Mouse (Mus musculus): ENCODE results near the gene Cd3e. TPM values are rescaled to one million over a fixed set of nuclear protein-coding genes. Genes with fewer than 3 reads are reported as not detected.

Cd3e gene
- polyA plus RNA-seq (2015; fragmentation: Nextera tagmentation; extraction: Ambion mirVana): 0.55 TPM in 1 of 2 replicates, not detected in the other

DNA sequence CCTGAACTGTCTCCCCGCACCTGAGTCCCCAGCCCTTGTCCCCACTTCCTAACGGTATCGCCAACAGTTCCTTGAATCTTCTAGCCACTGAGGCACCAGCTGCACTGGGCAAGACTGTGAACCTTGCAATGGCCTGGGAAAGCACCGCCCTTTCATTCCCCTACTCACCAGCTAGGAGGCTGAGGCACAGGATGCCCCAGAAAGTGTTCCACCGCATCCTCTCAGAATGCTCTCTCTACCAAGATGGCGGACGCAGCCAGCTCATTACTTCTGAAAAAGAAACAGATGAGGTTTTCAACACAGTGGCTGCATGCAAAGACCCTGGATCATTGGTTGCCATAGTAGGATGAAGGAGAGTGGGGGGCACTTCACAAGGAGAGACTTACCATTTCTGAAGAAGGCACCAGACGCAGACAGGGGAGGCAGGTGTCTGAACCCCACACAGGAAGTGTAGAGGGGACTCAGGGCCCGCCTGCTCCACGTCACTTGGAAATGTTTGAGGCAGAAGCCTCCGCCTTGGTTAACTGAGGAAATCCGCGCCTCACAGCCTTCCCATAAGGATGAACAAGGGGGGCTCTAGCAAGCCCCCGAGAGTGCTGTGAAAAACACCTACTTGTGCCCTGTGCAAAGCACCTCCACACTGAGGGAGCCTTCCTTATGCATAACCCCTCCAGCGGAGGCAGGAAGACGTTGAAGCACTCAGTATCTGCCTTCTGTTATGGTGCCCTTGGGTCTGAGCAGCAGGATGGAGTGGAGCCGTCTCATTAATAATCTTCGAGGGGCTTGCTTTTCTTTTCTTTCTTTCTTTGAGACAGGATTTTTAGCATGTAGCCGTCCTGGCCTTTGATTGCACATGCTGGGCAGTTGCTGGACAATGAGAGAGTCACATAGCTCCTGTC, at the start of gene Cd3e:
Gene Cd3e (minus strand): TSS at position 448 of the 899 bp plus-strand sequence.
- WGBS: 77% methylated on average over 19 of the region's 19 CpGs
- H3K9ac ChIP-seq: no peak within 1 kb of the TSS

DNA sequence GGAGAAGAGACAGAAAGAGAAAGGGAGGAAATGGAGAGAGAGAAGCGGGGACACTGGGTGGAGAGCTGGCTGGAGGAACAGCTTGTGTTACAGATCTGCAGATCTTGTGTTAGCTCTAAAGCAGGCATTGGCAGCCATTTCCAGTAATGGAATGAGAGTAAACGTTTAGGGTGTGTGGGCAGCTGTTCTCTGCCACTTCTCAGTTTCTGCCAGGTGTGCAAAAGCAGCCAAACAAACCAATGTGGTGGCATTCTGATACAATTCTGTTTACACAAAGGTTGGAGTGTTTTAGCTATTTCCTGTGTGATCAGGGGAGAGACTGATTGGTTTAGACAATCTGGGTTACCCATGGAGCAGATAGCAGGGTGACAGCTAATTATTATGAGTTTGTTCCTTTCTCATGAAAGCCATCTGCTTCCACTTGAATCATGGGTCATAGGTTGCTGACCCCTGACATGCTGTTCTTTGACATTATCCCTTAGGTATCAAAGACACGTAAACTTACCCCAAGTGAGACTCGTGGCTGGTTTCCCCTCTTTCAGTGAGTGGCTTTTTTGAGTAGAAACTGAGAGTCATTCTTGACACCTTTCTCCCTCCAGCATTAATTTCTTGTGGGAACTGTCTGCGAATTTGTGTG, 49.0 kb upstream of the Cd3e start:
- Histone ChIP-seq H3K4me2 (no peak overlapping the region), H3K27ac (replicated peaks) (no peak overlapping the region), H3K9me3 (no peaks in the 10 kb centered on the region), H3K36me3 (no peaks in the 10 kb centered on the region), H3K9ac (no peak overlapping the region), H3K27me3 (replicated peaks) (peaks cover 72% of the 10 kb centered on the region), H3K4me3 (no peak overlapping the region), H3K4me1 (no peaks in the 10 kb centered on the region)
- 37% methylated on average over 5 of the region's 5 CpGs for WGBS
- no peak for ATAC-seq (ENCODE audit: extremely low read depth, insufficient number of reproducible peaks, low FRiP score, low TSS enrichment)

More for the DNA sequence above, at the start of gene Cd3e:
- Histone ChIP-seq H3K4me3 (no peak within 1 kb of the TSS), H3K36me3 (no peaks in the 10 kb centered on the region), H3K4me2 (no peak within 1 kb of the TSS), H3K27me3 (replicated peaks) (peaks cover 43% of the 10 kb centered on the region), H3K4me1 (no peaks in the 10 kb centered on the region), H3K27ac (replicated peaks) (no peak within 1 kb of the TSS), H3K9me3 (no peaks in the 10 kb centered on the region)
- no peak for ATAC-seq (ENCODE audit: extremely low read depth, insufficient number of reproducible peaks, low FRiP score, low TSS enrichment)

DNA sequence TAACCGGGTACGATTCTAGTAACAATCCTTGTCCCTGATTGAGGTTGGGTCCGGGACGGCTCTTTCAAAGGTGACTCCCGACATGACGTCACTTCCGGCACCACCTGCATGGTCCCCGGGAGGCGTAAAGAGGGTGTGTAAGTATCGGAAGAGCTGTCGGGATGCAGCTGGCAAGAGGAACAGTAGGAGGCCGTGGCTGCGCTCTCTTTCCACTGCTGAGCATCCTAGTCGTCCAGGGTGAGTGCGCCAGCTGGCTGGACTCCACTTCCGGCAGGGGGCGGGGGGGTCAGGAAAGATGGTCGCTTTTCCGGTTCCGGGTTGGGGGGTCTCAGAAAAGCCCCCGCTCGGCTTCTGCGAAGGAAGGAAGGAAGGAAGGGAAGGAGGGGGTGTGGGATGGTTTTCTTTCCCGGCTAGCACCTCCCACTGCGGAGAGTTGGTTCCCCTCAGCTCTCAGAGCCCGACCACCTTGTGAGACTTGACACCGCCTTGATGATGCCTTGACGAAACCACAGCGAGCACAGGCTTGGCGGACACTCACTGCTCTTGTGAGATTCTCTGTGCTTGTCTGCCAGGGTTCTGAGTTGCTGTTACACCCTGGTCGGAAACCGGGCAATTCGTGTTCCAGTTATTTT, 45.8 kb upstream of the Cd3e start, which contains the start of gene Mpzl3:
Gene Mpzl3 (plus strand): TSS at position 105 of the 632 bp plus-strand sequence.
- no peaks in the 10 kb centered on the region for H3K4me1 ChIP-seq
- peaks cover 78% of the 10 kb centered on the region for H3K27me3 ChIP-seq (replicated peaks)
- H3K36me3 ChIP-seq: no peaks in the 10 kb centered on the region
- peak within 1 kb of the TSS; percentile 76 for H3K4me3 ChIP-seq
- peak within 1 kb of the TSS; percentile 78 for H3K4me2 ChIP-seq
- peak within 1 kb of the TSS; percentile 92 for H3K27ac ChIP-seq (replicated peaks)
- H3K9ac ChIP-seq: peak within 1 kb of the TSS; percentile 79
- WGBS: under 1% methylated on average over 33 of the region's 33 CpGs
- ATAC-seq (ENCODE audit: extremely low read depth, insufficient number of reproducible peaks, low FRiP score, low TSS enrichment): no peak; the same call in 1 of the 2 replicates
- no peaks in the 10 kb centered on the region for H3K9me3 ChIP-seq

DNA sequence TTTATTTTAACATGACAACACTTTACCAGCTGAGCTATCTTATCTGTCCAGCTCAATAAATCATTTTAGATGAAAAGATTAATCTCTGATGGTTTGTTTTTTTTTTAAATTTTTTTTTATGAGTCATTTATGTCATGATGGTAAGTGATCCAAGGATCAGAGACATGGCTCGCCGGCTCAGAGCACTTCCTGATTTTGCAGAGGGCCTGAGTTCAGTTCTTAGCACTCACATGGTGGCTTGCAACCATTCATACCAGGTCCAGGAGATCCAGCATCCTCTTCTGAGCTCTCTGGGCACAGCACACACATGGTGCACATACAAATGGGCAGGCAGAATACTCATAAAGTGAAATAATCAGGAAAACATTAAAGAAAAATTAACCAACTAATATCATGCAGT, 40.9 kb upstream of the Cd3e start:
- Histone ChIP-seq H3K9me3 (no peaks in the 10 kb centered on the region), H3K27me3 (replicated peaks) (peaks cover 62% of the 10 kb centered on the region), H3K27ac (replicated peaks) (no peak overlapping the region), H3K4me3 (no peak overlapping the region), H3K4me2 (no peak overlapping the region), H3K4me1 (no peaks in the 10 kb centered on the region), H3K36me3 (no peaks in the 10 kb centered on the region), H3K9ac (no peak overlapping the region)
- no peak for ATAC-seq (ENCODE audit: extremely low read depth, insufficient number of reproducible peaks, low FRiP score, low TSS enrichment)
- 85% methylated on average over 2 of the region's 2 CpGs for WGBS

DNA sequence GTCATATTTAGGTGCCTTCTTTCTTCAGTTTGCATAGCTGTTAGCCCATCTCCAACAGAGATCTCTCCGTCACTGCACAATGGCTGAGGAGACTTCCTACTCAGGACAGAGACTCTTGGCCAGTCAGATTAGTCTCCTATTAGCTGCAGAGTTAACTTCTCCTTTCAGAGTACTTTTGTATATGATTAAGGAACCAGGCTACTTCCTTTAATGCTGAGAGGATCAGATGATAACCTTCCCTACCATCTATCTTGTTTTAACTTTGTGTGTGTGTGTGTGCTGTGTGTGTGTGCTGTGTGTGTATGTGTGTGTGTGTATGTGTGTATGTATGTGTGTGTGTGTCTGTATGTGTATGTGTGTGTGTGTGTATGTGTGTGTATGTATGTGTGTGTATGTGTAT, 40.3 kb upstream of the Cd3e start:
- no peak for ATAC-seq (ENCODE audit: extremely low read depth, insufficient number of reproducible peaks, low FRiP score, low TSS enrichment)
- no peak overlapping the region for H3K4me2 ChIP-seq
- no peak overlapping the region for H3K9ac ChIP-seq
- H3K36me3 ChIP-seq: no peaks in the 10 kb centered on the region
- no peak overlapping the region for H3K4me3 ChIP-seq
- H3K4me1 ChIP-seq: no peaks in the 10 kb centered on the region
- H3K9me3 ChIP-seq: no peaks in the 10 kb centered on the region
- no peak overlapping the region for H3K27ac ChIP-seq (replicated peaks)
- peaks cover 68% of the 10 kb centered on the region for H3K27me3 ChIP-seq (replicated peaks)
- WGBS: 67% methylated on average over 1 of the region's 1 CpGs

DNA sequence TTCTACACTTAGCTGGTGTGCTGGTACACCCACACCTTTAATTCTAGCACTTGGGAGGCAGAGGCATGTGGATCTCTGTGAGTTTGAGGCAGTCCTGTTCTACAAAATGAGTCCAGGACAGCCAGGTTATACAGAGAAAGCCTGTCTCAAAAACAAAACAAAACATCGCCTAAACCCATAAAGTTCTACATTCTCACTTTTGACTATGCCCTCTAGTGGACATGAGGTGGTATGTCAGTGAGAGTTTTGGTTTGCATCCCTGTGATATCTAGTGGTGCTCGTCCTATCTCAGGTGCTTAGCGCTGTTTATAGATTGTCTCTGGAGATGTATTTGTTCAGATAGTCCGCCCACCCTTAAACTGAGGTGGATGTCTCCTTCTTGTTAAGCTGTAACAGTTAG, 39.1 kb upstream of the Cd3e start:
- Histone ChIP-seq H3K27ac (replicated peaks) (no peak overlapping the region), H3K27me3 (replicated peaks) (peaks cover 69% of the 10 kb centered on the region), H3K9me3 (no peaks in the 10 kb centered on the region), H3K4me1 (no peaks in the 10 kb centered on the region), H3K9ac (no peak overlapping the region), H3K4me3 (no peak overlapping the region), H3K36me3 (no peaks in the 10 kb centered on the region), H3K4me2 (no peak overlapping the region)
- WGBS: 21% methylated on average over 4 of the region's 4 CpGs
- no peak for ATAC-seq (ENCODE audit: extremely low read depth, insufficient number of reproducible peaks, low FRiP score, low TSS enrichment)

DNA sequence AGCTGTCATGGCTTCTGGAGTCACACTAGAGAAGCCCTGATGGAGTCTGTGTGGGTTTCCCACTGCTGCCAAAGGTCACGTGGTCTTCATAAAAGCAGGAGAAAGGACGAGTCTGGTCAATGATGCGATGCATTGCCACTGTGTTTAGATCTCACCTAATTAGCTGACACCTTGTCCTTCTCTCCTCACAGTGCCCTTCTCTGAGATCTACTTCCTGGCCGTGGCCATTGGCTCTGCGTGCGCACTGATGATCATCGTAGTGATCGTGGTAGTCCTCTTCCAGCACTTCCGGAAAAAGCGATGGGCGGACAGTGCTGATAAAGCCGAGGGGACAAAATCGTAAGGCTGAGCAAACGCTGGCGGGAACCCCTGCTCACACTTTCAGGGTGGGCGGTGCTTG, 37.5 kb upstream of the Cd3e start:
- Histone ChIP-seq H3K4me1 (peaks cover 11% of the 10 kb centered on the region), H3K27ac (replicated peaks) (no peak overlapping the region), H3K36me3 (no peaks in the 10 kb centered on the region), H3K9me3 (no peaks in the 10 kb centered on the region), H3K4me3 (no peak overlapping the region), H3K9ac (no peak overlapping the region), H3K4me2 (no peak overlapping the region), H3K27me3 (replicated peaks) (peaks cover 70% of the 10 kb centered on the region)
- 80% methylated on average over 16 of the region's 16 CpGs for WGBS
- ATAC-seq (ENCODE audit: extremely low read depth, insufficient number of reproducible peaks, low FRiP score, low TSS enrichment): no peak

DNA sequence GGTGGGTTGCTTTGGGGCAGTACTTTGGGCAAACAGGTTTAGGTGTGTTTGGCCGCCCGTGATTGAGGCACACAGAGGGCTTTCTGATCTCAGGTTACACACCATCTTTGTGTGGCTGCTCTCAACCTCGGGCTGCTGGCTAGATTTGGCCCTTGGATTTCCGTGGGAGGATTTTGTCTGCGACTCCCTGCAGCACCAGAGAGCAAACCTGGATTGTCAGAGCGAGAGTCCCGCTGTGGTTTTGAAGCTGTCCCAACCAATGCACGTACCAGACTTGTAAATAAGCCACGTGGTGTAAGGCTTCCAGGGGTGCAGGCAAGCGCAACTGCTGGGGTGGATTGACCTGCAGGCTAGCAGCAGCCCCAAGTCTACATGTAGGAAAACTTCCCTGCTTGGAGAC, 33.5 kb upstream of the Cd3e start:
- H3K4me3 ChIP-seq: peak overlapping the region; percentile 42
- H3K9ac ChIP-seq: no peak overlapping the region; the same call in 1 of the 2 replicates
- ATAC-seq (ENCODE audit: extremely low read depth, insufficient number of reproducible peaks, low FRiP score, low TSS enrichment): no peak
- peaks cover 22% of the 10 kb centered on the region for H3K4me1 ChIP-seq
- no peak overlapping the region for H3K27ac ChIP-seq (replicated peaks)
- H3K36me3 ChIP-seq: no peaks in the 10 kb centered on the region
- peak overlapping the region; percentile 67 for H3K4me2 ChIP-seq
- H3K9me3 ChIP-seq: no peaks in the 10 kb centered on the region
- peaks cover 90% of the 10 kb centered on the region for H3K27me3 ChIP-seq (replicated peaks)
- 2% methylated on average over 10 of the region's 10 CpGs for WGBS

DNA sequence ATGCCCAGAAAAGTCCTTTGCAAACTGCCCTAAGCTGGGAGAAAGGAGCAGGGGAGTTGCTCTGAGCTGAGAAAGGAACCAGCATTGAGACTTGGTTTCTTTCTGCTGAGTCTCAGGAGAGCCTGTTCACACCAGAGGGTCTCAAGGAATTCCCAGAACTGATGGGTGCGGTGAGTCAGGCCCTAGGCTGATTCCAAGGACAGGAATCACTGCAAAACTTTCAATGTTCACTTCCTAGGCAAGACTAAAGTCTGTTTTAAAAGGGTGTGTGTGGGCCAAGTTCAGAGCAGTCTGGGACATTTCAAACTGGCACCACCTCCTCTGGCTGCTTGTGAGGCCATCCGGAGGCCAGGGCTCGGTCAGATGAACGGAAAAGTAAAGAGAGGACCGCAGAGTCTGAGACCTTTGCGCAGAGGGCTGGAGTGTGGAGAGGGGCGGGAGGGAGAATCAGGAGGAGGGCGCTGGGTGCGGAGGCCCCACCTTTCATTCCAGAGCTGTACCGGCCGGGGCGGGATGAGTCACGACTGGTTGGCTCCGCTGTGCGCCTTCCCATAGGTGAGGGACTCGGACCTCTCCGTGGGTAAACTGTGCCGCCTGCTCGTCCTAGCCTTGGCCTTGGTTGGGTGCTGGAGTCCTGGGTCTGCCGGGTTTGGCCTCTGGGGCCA, 32.8 kb upstream of the Cd3e start:
- Histone ChIP-seq H3K4me2 (peak overlapping the region; percentile 67), H3K9me3 (no peaks in the 10 kb centered on the region), H3K27me3 (replicated peaks) (peaks cover 91% of the 10 kb centered on the region)

DNA sequence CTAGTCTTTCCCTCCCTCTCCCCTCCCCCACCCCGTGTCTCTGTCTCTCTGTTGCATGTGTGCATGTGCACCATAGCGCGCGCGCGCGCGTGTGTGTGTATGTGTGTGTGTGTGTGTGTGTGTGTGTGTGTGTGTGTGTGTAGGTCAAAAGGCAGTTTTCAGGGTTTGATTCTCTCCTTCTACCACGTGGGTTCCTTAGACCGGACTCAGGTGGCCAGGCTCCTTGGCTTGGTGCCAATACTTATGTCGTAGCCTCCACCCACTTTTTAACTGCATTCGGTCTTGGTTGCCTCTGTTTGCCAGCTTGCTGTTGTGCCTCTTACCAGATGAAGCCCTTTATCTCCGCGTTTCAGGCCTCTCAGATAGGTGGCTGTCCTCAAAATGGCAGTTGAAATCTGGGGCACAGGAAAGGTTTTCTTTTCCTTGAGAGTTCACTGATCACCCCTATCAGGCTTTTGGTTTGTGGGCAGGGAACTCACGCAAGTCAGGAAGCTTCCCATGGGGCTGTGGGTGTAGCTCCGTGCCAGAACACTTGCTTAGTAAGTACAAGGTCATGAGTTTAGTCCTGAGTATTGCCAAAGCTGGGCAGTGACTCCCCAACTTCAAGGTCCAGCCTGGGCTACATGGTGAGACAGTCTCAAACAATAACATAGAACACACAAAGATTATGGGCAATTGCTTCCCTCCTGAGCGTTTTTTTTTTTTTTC, 31.9 kb upstream of the Cd3e start:
- no peaks in the 10 kb centered on the region for H3K36me3 ChIP-seq
- H3K9ac ChIP-seq: no peak overlapping the region
- no peak overlapping the region for H3K4me3 ChIP-seq
- no peaks in the 10 kb centered on the region for H3K9me3 ChIP-seq
- H3K27ac ChIP-seq (replicated peaks): no peak overlapping the region
- H3K4me2 ChIP-seq: peak overlapping the region; percentile 36
- WGBS: 36% methylated on average over 16 of the region's 17 CpGs
- no peak for ATAC-seq (ENCODE audit: extremely low read depth, insufficient number of reproducible peaks, low FRiP score, low TSS enrichment)
- peaks cover 22% of the 10 kb centered on the region for H3K4me1 ChIP-seq
- peaks cover 89% of the 10 kb centered on the region for H3K27me3 ChIP-seq (replicated peaks)

More for the DNA sequence above, 32.8 kb upstream of the Cd3e start:
- no peak for ATAC-seq (ENCODE audit: extremely low read depth, insufficient number of reproducible peaks, low FRiP score, low TSS enrichment)
- WGBS: 1% methylated on average over 20 of the region's 20 CpGs
- Histone ChIP-seq H3K4me1 (peaks cover 22% of the 10 kb centered on the region), H3K27ac (replicated peaks) (no peak overlapping the region), H3K9ac (peak overlapping the region; percentile 50), H3K36me3 (no peaks in the 10 kb centered on the region), H3K4me3 (peak overlapping the region; percentile 42)
